Mouse (Mus musculus): ENCODE data around the gene Dapp1.
"Not testable (repeated sequence)": the region's sequence is repeated elsewhere in the genome, so short reads cannot be mapped to it uniquely, and the experiment has no call there.

Dapp1 gene

GRCm38 (mm10) chr3:137920594-137920993 lies 60.8 kb downstream of the Dapp1 start:
- no peak for DNase-seq (ENCODE audit: extremely low read depth, low read depth, low spot score)

- no peak for DNase-seq (ENCODE audit: extremely low read depth, low read depth, low spot score)
Measured at GRCm38 (mm10) chr3:137919398-137919797, 61.9 kb downstream of the Dapp1 start.

GRCm38 (mm10) chr3:137918932-137919311 lies 62.4 kb downstream of the Dapp1 start:
- DNase-seq (ENCODE audit: extremely low read depth, low read depth, low spot score): peak; percentile 30

- no peak for DNase-seq (ENCODE audit: extremely low read depth, low read depth, low spot score)
Measured at GRCm38 (mm10) chr3:137918172-137918931, 63.0 kb downstream of the Dapp1 start, which contains the start of gene Lamtor3. Lamtor3 (plus strand) TSS chr3:137918506.

- no peak for DNase-seq (ENCODE audit: extremely low read depth, low read depth, low spot score)
Measured at GRCm38 (mm10) chr3:137917694-137918171, 63.6 kb downstream of the Dapp1 start.

- not testable (repeated sequence) for DNase-seq (ENCODE audit: extremely low read depth, low read depth, low spot score)
Measured at GRCm38 (mm10) chr3:137914567-137914966, 66.8 kb downstream of the Dapp1 start.

- no peak for DNase-seq (ENCODE audit: extremely low read depth, low read depth, low spot score)
Measured at GRCm38 (mm10) chr3:137913093-137913492, 68.3 kb downstream of the Dapp1 start.

GRCm38 (mm10) chr3:137900149-137900548 lies 81.2 kb downstream of the Dapp1 start:
- DNase-seq (ENCODE audit: extremely low read depth, low read depth, low spot score): no peak

GRCm38 (mm10) chr3:137897685-137898084 lies 83.7 kb downstream of the Dapp1 start:
- no peak for DNase-seq (ENCODE audit: extremely low read depth, low read depth, low spot score)

- no peak for DNase-seq (ENCODE audit: extremely low read depth, low read depth, low spot score)
Measured at GRCm38 (mm10) chr3:137896867-137897266, 84.5 kb downstream of the Dapp1 start.

GRCm38 (mm10) chr3:137896386-137896785 lies 85.0 kb downstream of the Dapp1 start:
- DNase-seq (ENCODE audit: extremely low read depth, low read depth, low spot score): no peak

GRCm38 (mm10) chr3:137895196-137895595 lies 86.1 kb downstream of the Dapp1 start:
- DNase-seq (ENCODE audit: extremely low read depth, low read depth, low spot score): no peak

GRCm38 (mm10) chr3:137893789-137894188 lies 87.6 kb downstream of the Dapp1 start:
- DNase-seq (ENCODE audit: extremely low read depth, low read depth, low spot score): no peak

GRCm38 (mm10) chr3:137892118-137892517 lies 89.2 kb downstream of the Dapp1 start:
- DNase-seq (ENCODE audit: extremely low read depth, low read depth, low spot score): no peak

GRCm38 (mm10) chr3:137891089-137891488 lies 90.3 kb downstream of the Dapp1 start:
- no peak for DNase-seq (ENCODE audit: extremely low read depth, low read depth, low spot score)

GRCm38 (mm10) chr3:137887961-137888360 lies 93.4 kb downstream of the Dapp1 start:
- DNase-seq (ENCODE audit: extremely low read depth, low read depth, low spot score): no peak

GRCm38 (mm10) chr3:137881093-137881492 lies 100.3 kb downstream of the Dapp1 start:
- no peak for DNase-seq (ENCODE audit: extremely low read depth, low read depth, low spot score)
